In the genomic region with DNA sequence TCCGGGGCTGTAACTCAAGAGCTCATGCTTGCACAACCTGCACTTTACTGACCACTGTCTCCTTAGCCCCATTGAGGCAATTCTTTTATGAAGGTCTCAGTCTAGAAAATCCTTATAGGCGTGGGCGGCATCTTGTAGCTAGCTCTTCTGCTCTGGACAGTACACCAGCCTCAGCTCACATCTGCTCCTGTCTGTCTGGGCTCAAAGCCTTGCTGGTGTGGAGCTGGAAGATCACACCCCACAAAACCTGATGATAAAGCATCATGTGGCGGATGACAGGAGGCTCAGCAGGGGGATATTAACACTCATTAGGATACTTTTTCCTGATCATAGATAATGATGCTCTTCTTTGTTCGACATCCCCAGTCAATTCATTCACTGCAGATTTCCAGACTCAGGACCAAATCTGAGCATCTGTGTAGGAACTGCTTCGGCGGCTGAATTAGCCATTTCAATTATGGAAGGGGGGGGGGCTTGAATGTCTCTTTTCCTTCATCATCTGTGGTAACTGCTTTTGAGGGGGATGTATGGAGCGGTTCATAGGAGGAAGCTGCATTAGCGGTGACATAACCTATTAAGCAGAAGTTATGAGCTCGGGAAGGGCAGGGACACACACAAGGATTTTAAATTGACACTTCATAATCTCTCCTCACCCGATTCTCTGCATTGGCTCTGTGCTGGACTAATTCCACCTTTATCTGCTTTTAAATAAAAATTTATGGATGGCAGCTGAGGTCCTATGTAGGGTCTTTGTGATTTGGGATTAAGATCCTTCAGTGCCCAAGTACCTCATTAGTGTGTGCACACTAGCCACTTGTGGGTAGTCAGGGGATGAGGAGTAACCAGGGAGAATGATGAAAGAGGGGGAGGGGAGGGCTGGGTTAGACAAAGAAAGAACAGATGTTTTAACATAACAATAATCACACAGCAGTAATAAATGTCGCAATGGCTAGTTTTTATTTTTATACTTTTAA, we compare ENCODE assay signal across 16 mouse cellular contexts. TPM values are rescaled to one million over a fixed set of nuclear protein-coding genes. Genes with fewer than 3 reads are reported as not detected.
A peak's percentile ranks its signal among the peaks of the same experiment; 100 is the strongest.
DNase-seq lines count a peak whose midpoint lies in the region; ATAC-seq lines count a peak whose summit lies in the region.
"Had no signal": no experiment of that assay in that cellular context is flagged by ENCODE, and none has a peak within 500 bp of the region (broad histone marks: within the 10 kb centered on the region; RNA-seq: fewer than 3 reads in every experiment).

No protein-coding gene starts in this region.

- H3K4me1 ChIP-seq in neural tube, embryonic 11.5 days (ENCODE audit: control insufficient read depth, insufficient read depth, low read length), result no peaks in the 10 kb centered on the region
- 0 out of 2 replicates have a peak, but pooled peaks cover 6% of the 10 kb centered on the region for H3K4me1 ChIP-seq in hindbrain, embryonic 15.5 days (replicated peaks)
- no peaks in the 10 kb centered on the region for H3K4me1 ChIP-seq in midbrain, embryonic 15.5 days

- ATAC-seq in neural tube, embryonic 11.5 days (ENCODE audit: insufficient read depth, low FRiP score, low TSS enrichment), result peak; percentile 28; the same call in 1 of the 2 replicates
- peak; percentile 61; the same call in 1 of the 2 replicates for ATAC-seq in hindbrain, embryonic 15.5 days (ENCODE audit: low FRiP score, low read depth)
- ATAC-seq in midbrain, embryonic 15.5 days (replicated peaks), result peak; percentile 77

- H3K27ac ChIP-seq in neural tube, embryonic 11.5 days (ENCODE audit: low read depth, low read length), result no peak overlapping the region
- H3K27ac ChIP-seq in hindbrain, embryonic 15.5 days (replicated peaks), result no peak overlapping the region
- no peak overlapping the region for H3K27ac ChIP-seq in midbrain, embryonic 15.5 days
- H3K27ac ChIP-seq: left cerebral cortex, adult 2 months; limb, embryonic 13.5 days had no signal

- H3K9me3 ChIP-seq in neural tube, embryonic 11.5 days (ENCODE audit: control insufficient read depth, low read length), result no peaks in the 10 kb centered on the region
- no peaks in the 10 kb centered on the region for H3K9me3 ChIP-seq in hindbrain, embryonic 15.5 days
- H3K9me3 ChIP-seq in midbrain, embryonic 15.5 days, result no peaks in the 10 kb centered on the region
- H3K9me3 ChIP-seq: limb, embryonic 13.5 days had no signal

- no peak for DNase-seq in neural tube, embryonic 11.5 days (ENCODE audit: low spot score)
- DNase-seq in neural tube, embryonic 10.5 days (ENCODE audit: extremely low spot score, low spot score), result no peak
- no peak for DNase-seq in adipocyte (ENCODE audit: low spot score)
- DNase-seq in adrenal gland, adult 2 months, result no peak
- no peak for DNase-seq in kidney, postnatal 14 days
- DNase-seq in heart, adult 8-10 months (ENCODE audit: low spot score), result no peak
- DNase-seq: adrenal gland, adult 8-10 months; cerebellum, adult 9-11 months; gastrocnemius, postnatal 14 days; kidney, adult 9 months; lung, adult 2 months; thymus, postnatal 25 days had no signal

- H3K4me3 ChIP-seq in neural tube, embryonic 11.5 days (ENCODE audit: low read depth, low read length), result no peak overlapping the region
- no peak overlapping the region for H3K4me3 ChIP-seq in hindbrain, embryonic 15.5 days
- no peak overlapping the region for H3K4me3 ChIP-seq in midbrain, embryonic 15.5 days
- H3K4me3 ChIP-seq: left cerebral cortex, adult 2 months; limb, embryonic 13.5 days had no signal

- WGBS in neural tube, embryonic 11.5 days, result 82% methylated on average over 12 of the region's 12 CpGs
- 51% methylated on average over 12 of the region's 12 CpGs for WGBS in hindbrain, embryonic 15.5 days
- WGBS in midbrain, embryonic 15.5 days, result 47% methylated on average over 12 of the region's 12 CpGs

- no peak overlapping the region for H3K9ac ChIP-seq in neural tube, embryonic 11.5 days (ENCODE audit: low read length)
- no peak overlapping the region for H3K9ac ChIP-seq in hindbrain, embryonic 15.5 days
- no peak overlapping the region for H3K9ac ChIP-seq in midbrain, embryonic 15.5 days
- H3K9ac ChIP-seq: limb, embryonic 13.5 days had no signal

- H3K36me3 ChIP-seq in neural tube, embryonic 11.5 days (ENCODE audit: control insufficient read depth, insufficient read depth, low read length), result no peaks in the 10 kb centered on the region
- no peaks in the 10 kb centered on the region for H3K36me3 ChIP-seq in hindbrain, embryonic 15.5 days
- no peaks in the 10 kb centered on the region for H3K36me3 ChIP-seq in midbrain, embryonic 15.5 days (replicated peaks)
- H3K36me3 ChIP-seq: limb, embryonic 13.5 days had no signal

- no peaks in the 10 kb centered on the region for H3K27me3 ChIP-seq in neural tube, embryonic 11.5 days (ENCODE audit: control insufficient read depth, insufficient read depth, low read length)
- H3K27me3 ChIP-seq in hindbrain, embryonic 15.5 days, result no peaks in the 10 kb centered on the region
- no peaks in the 10 kb centered on the region for H3K27me3 ChIP-seq in midbrain, embryonic 15.5 days (replicated peaks)
- H3K27me3 ChIP-seq: limb, embryonic 13.5 days had no signal

- H3K4me2 ChIP-seq in neural tube, embryonic 11.5 days (ENCODE audit: low read depth), result no peak overlapping the region
- H3K4me2 ChIP-seq in hindbrain, embryonic 15.5 days, result no peak overlapping the region; the same call in 1 of the 2 replicates
- no peak overlapping the region for H3K4me2 ChIP-seq in midbrain, embryonic 15.5 days
- H3K4me2 ChIP-seq: limb, embryonic 13.5 days had no signal

RNA-seq across cellular contexts. Expression of a gene that starts 24.6 kb away (rescaled TPM):
- polyA plus RNA-seq in neural tube, embryonic 11.5 days (2014; fragmentation: Nextera tagmentation; extraction: Ambion mirVana), result 15.5 TPM in 2 replicates
- 9.2 and 10.0 TPM in 2 replicates for polyA plus RNA-seq in hindbrain, embryonic 15.5 days (2015; fragmentation: Nextera tagmentation; extraction: Ambion mirVana)
- 7.0 and 7.1 TPM in 2 replicates for polyA plus RNA-seq in midbrain, embryonic 15.5 days (2015; fragmentation: Nextera tagmentation; extraction: Ambion mirVana)
- total RNA-seq in adrenal gland, adult 2 months (2021), result 10 to 100 TPM; 18.4 to 36.7 TPM
- polyA plus RNA-seq in adrenal gland, adult 2 months (2012; rRNA removed), result 41.9 and 88.3 TPM in 2 replicates
- total RNA-seq in heart, adult 8-10 months (2022), result 1 to 10 TPM; 5.0 to 8.6 (median 6.9) TPM
